Mouse (Mus musculus) liver, embryonic 14.5 days (tissue): ENCODE measurements around the gene Letm1.

Experiments used
- CTCF ChIP-seq: IDR thresholded peaks from 2 replicates; pipeline ENCODE4 v1.5.1; 2016; ENCODE audit warnings: antibody characterized with exemption, low read depth, control low read depth
- EP300 ChIP-seq: IDR thresholded peaks from 2 replicates; pipeline ENCODE4 v1.6.1; 2016; ENCODE audit warnings: antibody characterized with exemption, low read depth

DNA sequence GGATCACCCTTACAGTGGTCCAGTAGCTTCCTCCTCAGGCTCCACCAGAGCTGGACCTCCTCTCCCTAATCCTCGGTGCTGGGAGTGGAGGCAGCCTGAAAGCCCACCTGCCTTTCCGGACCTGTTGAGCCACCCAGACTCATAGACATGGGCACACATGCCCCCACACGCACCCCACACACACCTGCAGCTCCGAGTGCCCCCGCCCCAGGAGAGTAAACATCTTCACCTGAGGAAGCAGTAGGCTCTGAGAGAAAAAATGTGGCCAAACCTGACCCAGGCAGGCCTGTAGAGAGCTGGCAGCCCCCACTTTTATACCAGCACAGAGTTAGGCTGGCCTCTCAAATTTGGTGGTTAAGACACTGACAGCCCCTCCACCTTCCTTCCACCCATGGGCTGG lies 86.2 kb downstream of the Letm1 start:
- TF ChIP-seq CTCF, result no peak
- TF ChIP-seq EP300, result no peak
